Mouse (Mus musculus): Measurements from ENCODE around the gene Lefty1. TPM values are rescaled to one million over a fixed set of nuclear protein-coding genes. Genes with fewer than 3 reads are reported as not detected.

Gene Lefty1
- polyA plus RNA-seq, 1 experiment from 2014 or later = 0.28 TPM

DNA sequence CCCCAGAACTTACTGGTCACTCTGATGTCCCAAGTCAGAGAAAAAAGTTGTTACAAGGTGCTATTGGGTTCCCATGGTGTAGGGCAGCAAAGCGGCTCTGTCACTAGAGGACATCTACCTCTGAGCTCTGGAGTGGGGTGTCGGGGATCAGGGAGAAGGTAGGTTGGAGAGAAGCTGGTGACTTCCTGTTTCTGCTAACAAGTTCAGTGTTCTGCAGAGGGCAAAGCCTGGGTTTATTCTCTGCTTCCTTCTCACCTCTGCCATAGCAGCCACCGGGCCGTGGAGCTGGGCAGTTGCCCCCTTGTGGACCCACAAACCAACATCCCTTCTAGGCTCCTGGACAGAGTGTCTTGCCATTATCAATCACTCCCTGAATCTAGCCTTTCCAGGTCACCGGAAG, 22.0 kb upstream of the Lefty1 start:
- no peaks in the 10 kb centered on the region for H3K27me3 ChIP-seq (ENCODE audit: control insufficient read depth, insufficient read depth, low read length)
- no peak overlapping the region for H3K4me2 ChIP-seq (ENCODE audit: low read length)
- H3K27ac ChIP-seq (replicated peaks; ENCODE audit: low read depth, low read length) = no peak overlapping the region
- no peak overlapping the region for H3K4me3 ChIP-seq (replicated peaks; ENCODE audit: low read depth, low read length)
- no peaks in the 10 kb centered on the region for H3K4me1 ChIP-seq (ENCODE audit: control insufficient read depth, insufficient read depth, low read length)
- no peak for DNase-seq
- H3K36me3 ChIP-seq (ENCODE audit: control insufficient read depth, insufficient read depth, low read length) = peaks cover 7% of the 10 kb centered on the region
- H3K9ac ChIP-seq (replicated peaks; ENCODE audit: low read length) = no peak overlapping the region
- H3K9me3 ChIP-seq (ENCODE audit: control insufficient read depth, low read length) = no peaks in the 10 kb centered on the region
- ATAC-seq (ENCODE audit: low FRiP score, low TSS enrichment) = no peak
- 87% methylated on average over 5 of the region's 5 CpGs for WGBS

DNA sequence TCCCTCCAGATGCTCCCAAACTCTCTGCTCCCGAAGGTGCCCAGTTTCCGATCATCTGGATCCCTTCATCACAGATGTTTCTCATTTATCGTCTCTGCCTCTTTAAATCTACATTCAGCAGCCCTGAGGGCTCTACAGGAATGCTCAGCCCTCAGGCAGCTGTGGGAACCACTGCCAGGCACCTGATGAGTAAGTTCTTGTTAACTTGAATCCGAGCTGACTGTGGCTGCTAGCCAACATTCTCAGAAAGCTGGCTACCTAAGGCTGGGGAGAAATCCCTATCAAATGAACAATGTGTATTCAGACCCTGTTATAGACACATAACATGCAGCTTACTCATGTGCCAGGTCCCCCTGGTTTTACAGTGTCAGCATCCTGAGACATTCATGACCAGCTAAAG, 21.0 kb upstream of the Lefty1 start:
- ATAC-seq (ENCODE audit: low FRiP score, low TSS enrichment) (no peak), DNase-seq (no peak)
- WGBS = 72% methylated on average over 4 of the region's 4 CpGs
- Histone ChIP-seq H3K9me3 (ENCODE audit: control insufficient read depth, low read length) (no peaks in the 10 kb centered on the region), H3K9ac (replicated peaks; ENCODE audit: low read length) (no peak overlapping the region), H3K4me2 (ENCODE audit: low read length) (no peak overlapping the region), H3K27ac (replicated peaks; ENCODE audit: low read depth, low read length) (no peak overlapping the region), H3K4me3 (replicated peaks; ENCODE audit: low read depth, low read length) (no peak overlapping the region), H3K36me3 (ENCODE audit: control insufficient read depth, insufficient read depth, low read length) (no peaks in the 10 kb centered on the region), H3K27me3 (ENCODE audit: control insufficient read depth, insufficient read depth, low read length) (no peaks in the 10 kb centered on the region), H3K4me1 (ENCODE audit: control insufficient read depth, insufficient read depth, low read length) (no peaks in the 10 kb centered on the region)

GRCm38 (mm10) chr1:180916425-180916824, 18.4 kb upstream of the Lefty1 start:
- no peaks in the 10 kb centered on the region for H3K36me3 ChIP-seq (ENCODE audit: control insufficient read depth, insufficient read depth, low read length)
- no peak for DNase-seq
- H3K9me3 ChIP-seq (ENCODE audit: control insufficient read depth, low read length) = no peaks in the 10 kb centered on the region
- 89% methylated on average over 11 of the region's 11 CpGs for WGBS
- no peak overlapping the region for H3K27ac ChIP-seq (replicated peaks; ENCODE audit: low read depth, low read length)
- H3K27me3 ChIP-seq (ENCODE audit: control insufficient read depth, insufficient read depth, low read length) = no peaks in the 10 kb centered on the region
- H3K9ac ChIP-seq (replicated peaks; ENCODE audit: low read length) = no peak overlapping the region
- no peaks in the 10 kb centered on the region for H3K4me1 ChIP-seq (ENCODE audit: control insufficient read depth, insufficient read depth, low read length)
- no peak for ATAC-seq (ENCODE audit: low FRiP score, low TSS enrichment)
- no peak overlapping the region for H3K4me3 ChIP-seq (replicated peaks; ENCODE audit: low read depth, low read length)
- no peak overlapping the region for H3K4me2 ChIP-seq (ENCODE audit: low read length)

- Histone ChIP-seq H3K4me2 (ENCODE audit: low read length) (no peak overlapping the region), H3K27me3 (ENCODE audit: control insufficient read depth, insufficient read depth, low read length) (no peaks in the 10 kb centered on the region), H3K9ac (replicated peaks; ENCODE audit: low read length) (no peak overlapping the region), H3K27ac (replicated peaks; ENCODE audit: low read depth, low read length) (no peak overlapping the region), H3K9me3 (ENCODE audit: control insufficient read depth, low read length) (no peaks in the 10 kb centered on the region), H3K4me1 (ENCODE audit: control insufficient read depth, insufficient read depth, low read length) (no peaks in the 10 kb centered on the region), H3K4me3 (replicated peaks; ENCODE audit: low read depth, low read length) (no peak overlapping the region), H3K36me3 (ENCODE audit: control insufficient read depth, insufficient read depth, low read length) (no peaks in the 10 kb centered on the region)
- 61% methylated on average over 1 of the region's 1 CpGs for WGBS
- no peak for ATAC-seq (ENCODE audit: low FRiP score, low TSS enrichment)
- DNase-seq = no peak
These were observed 17.8 kb upstream of the Lefty1 start for GRCm38 (mm10) chr1:180917053-180917452.

- Histone ChIP-seq H3K4me1 (ENCODE audit: control insufficient read depth, insufficient read depth, low read length) (no peaks in the 10 kb centered on the region), H3K27me3 (ENCODE audit: control insufficient read depth, insufficient read depth, low read length) (no peaks in the 10 kb centered on the region), H3K4me2 (ENCODE audit: low read length) (no peak overlapping the region), H3K9me3 (ENCODE audit: control insufficient read depth, low read length) (no peaks in the 10 kb centered on the region), H3K27ac (replicated peaks; ENCODE audit: low read depth, low read length) (no peak overlapping the region), H3K9ac (replicated peaks; ENCODE audit: low read length) (no peak overlapping the region), H3K36me3 (ENCODE audit: control insufficient read depth, insufficient read depth, low read length) (no peaks in the 10 kb centered on the region), H3K4me3 (replicated peaks; ENCODE audit: low read depth, low read length) (no peak overlapping the region)
- peak; percentile 23 for DNase-seq
- ATAC-seq (ENCODE audit: low FRiP score, low TSS enrichment) = no peak
- WGBS = 31% methylated on average over 8 of the region's 8 CpGs
These were observed 15.1 kb upstream of the Lefty1 start for GRCm38 (mm10) chr1:180919686-180920085.

DNA sequence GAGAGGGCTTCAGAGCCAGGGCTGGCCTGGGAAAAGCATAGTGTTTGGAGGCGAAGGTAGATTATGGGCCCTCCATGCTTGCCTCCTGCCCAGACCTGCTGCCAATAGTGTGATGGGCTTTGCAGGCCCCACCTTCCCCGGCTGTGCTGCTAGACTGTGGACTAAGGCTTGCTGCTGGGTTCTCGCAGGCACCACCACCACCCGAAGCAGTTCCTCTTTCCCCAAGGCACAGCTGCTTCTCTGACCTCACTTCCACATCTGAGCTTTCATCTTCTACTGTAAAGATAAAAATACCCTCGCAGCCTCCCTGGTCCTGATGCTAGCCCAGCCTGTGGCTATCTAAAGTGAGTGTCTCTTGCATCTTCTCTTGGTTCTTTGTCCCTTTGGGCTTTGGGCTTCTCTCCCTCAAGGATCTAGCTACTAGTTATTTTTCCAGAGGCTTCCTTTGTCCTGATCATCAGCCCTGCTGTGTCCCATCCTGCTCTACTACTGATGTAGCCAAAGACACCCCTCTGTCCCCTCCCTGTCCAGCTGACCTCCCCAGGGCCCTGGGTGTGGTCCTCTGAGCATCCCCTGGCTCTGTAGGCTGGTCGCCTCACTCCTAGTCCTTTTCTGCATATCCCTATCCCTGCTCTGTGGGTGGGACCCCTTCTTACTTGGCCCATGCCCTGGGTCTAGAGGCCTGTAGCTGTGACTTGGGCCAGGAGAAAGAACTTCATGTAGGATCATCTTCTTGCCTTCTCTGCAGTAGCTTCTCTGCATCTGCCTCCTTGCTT, 12.4 kb upstream of the Lefty1 start:
- Histone ChIP-seq H3K9me3 (ENCODE audit: control insufficient read depth, low read length) (no peaks in the 10 kb centered on the region), H3K27me3 (ENCODE audit: control insufficient read depth, insufficient read depth, low read length) (no peaks in the 10 kb centered on the region), H3K4me3 (replicated peaks; ENCODE audit: low read depth, low read length) (no peak overlapping the region), H3K4me1 (ENCODE audit: control insufficient read depth, insufficient read depth, low read length) (no peaks in the 10 kb centered on the region), H3K4me2 (ENCODE audit: low read length) (no peak overlapping the region), H3K36me3 (ENCODE audit: control insufficient read depth, insufficient read depth, low read length) (no peaks in the 10 kb centered on the region), H3K27ac (replicated peaks; ENCODE audit: low read depth, low read length) (no peak overlapping the region), H3K9ac (replicated peaks; ENCODE audit: low read length) (no peak overlapping the region)
- WGBS = 81% methylated on average over 6 of the region's 6 CpGs
- ATAC-seq (ENCODE audit: low FRiP score, low TSS enrichment) (no peak), DNase-seq (no peak)

DNA sequence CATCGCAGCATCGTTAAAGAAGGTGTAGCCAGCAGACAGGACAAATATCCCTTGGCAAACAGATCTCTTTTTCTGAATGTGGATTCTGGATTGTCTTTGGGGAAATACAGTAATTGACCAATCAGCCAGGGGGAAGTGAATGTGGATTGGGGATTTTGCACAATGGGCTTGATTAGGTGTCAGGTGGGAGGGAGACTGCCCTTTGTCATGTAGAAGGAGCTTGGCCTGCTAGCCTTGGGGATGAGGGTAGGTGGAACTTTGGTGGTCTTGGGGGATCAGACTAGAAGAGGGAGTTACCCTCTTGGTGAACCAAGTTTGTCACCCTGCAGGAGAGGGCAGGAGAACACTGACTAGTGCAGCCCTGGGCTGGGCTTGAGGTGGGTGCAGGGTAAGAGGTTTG, 10.1 kb upstream of the Lefty1 start:
- ATAC-seq (ENCODE audit: low FRiP score, low TSS enrichment) (no peak), DNase-seq (no peak)
- no peak overlapping the region for H3K9ac ChIP-seq (replicated peaks; ENCODE audit: low read length)
- H3K4me1 ChIP-seq (ENCODE audit: control insufficient read depth, insufficient read depth, low read length) = no peaks in the 10 kb centered on the region
- H3K36me3 ChIP-seq (ENCODE audit: control insufficient read depth, insufficient read depth, low read length) = no peaks in the 10 kb centered on the region
- H3K27me3 ChIP-seq (ENCODE audit: control insufficient read depth, insufficient read depth, low read length) = no peaks in the 10 kb centered on the region
- no peak overlapping the region for H3K4me3 ChIP-seq (replicated peaks; ENCODE audit: low read depth, low read length)
- no peaks in the 10 kb centered on the region for H3K9me3 ChIP-seq (ENCODE audit: control insufficient read depth, low read length)
- WGBS = 49% methylated on average over 2 of the region's 2 CpGs
- no peak overlapping the region for H3K4me2 ChIP-seq (ENCODE audit: low read length)
- H3K27ac ChIP-seq (replicated peaks; ENCODE audit: low read depth, low read length) = no peak overlapping the region

- Histone ChIP-seq H3K27me3 (ENCODE audit: control insufficient read depth, insufficient read depth, low read length) (no peaks in the 10 kb centered on the region), H3K9ac (replicated peaks; ENCODE audit: low read length) (no peak overlapping the region), H3K4me2 (ENCODE audit: low read length) (no peak overlapping the region), H3K9me3 (ENCODE audit: control insufficient read depth, low read length) (no peaks in the 10 kb centered on the region), H3K36me3 (ENCODE audit: control insufficient read depth, insufficient read depth, low read length) (no peaks in the 10 kb centered on the region), H3K4me1 (ENCODE audit: control insufficient read depth, insufficient read depth, low read length) (no peaks in the 10 kb centered on the region), H3K27ac (replicated peaks; ENCODE audit: low read depth, low read length) (no peak overlapping the region), H3K4me3 (replicated peaks; ENCODE audit: low read depth, low read length) (no peak overlapping the region)
- DNase-seq (no peak), ATAC-seq (ENCODE audit: low FRiP score, low TSS enrichment) (no peak)
- WGBS = 74% methylated on average over 4 of the region's 4 CpGs
These were observed 8.5 kb upstream of the Lefty1 start for GRCm38 (mm10) chr1:180926286-180926685.

GRCm38 (mm10) chr1:180929599-180929998, 5.2 kb upstream of the Lefty1 start:
- no peak overlapping the region for H3K4me2 ChIP-seq (ENCODE audit: low read length)
- peaks cover 4% of the 10 kb centered on the region; the same call in 1 of the 2 replicates for H3K4me1 ChIP-seq (ENCODE audit: control insufficient read depth, insufficient read depth, low read length)
- DNase-seq (no peak), ATAC-seq (ENCODE audit: low FRiP score, low TSS enrichment) (no peak)
- 74% methylated on average over 2 of the region's 2 CpGs for WGBS
- no peak overlapping the region for H3K9ac ChIP-seq (replicated peaks; ENCODE audit: low read length)
- no peaks in the 10 kb centered on the region for H3K36me3 ChIP-seq (ENCODE audit: control insufficient read depth, insufficient read depth, low read length)
- H3K9me3 ChIP-seq (ENCODE audit: control insufficient read depth, low read length) = no peaks in the 10 kb centered on the region
- H3K27ac ChIP-seq (replicated peaks; ENCODE audit: low read depth, low read length) = no peak overlapping the region
- H3K4me3 ChIP-seq (replicated peaks; ENCODE audit: low read depth, low read length) = no peak overlapping the region
- H3K27me3 ChIP-seq (ENCODE audit: control insufficient read depth, insufficient read depth, low read length) = 0 out of 2 replicates have a peak, but pooled peaks cover 4% of the 10 kb centered on the region

Measured in midbrain, embryonic 14.5 days (tissue).